Mouse (Mus musculus) heart, postnatal 25 days (tissue): ENCODE data around the gene Lcn10. TPM values are rescaled to one million over a fixed set of nuclear protein-coding genes. Genes with fewer than 3 reads are reported as not detected.
"Not testable (repeated sequence)": the region's sequence is repeated elsewhere in the genome, so short reads cannot be mapped to it uniquely, and the experiment has no call there.

Experiments used
- DNase-seq: peaks from one replicate; pipeline ENCODE4 v3.0.0; 2022; ENCODE audit warnings: low spot score
- intact Hi-C: fragments of 180-260 bp; cut with DNase I; formaldehyde crosslinking; loops from one replicate; pipeline ENCODE4 v1.15.1; 2025
- total RNA-seq, 2 experiments: library from RNA; stranded (reverse); gene quantifications; 2 replicates each; pipeline ENCODE4 v1.2.3; 2021

Lcn10 gene
- not detected for total RNA-seq

DNA sequence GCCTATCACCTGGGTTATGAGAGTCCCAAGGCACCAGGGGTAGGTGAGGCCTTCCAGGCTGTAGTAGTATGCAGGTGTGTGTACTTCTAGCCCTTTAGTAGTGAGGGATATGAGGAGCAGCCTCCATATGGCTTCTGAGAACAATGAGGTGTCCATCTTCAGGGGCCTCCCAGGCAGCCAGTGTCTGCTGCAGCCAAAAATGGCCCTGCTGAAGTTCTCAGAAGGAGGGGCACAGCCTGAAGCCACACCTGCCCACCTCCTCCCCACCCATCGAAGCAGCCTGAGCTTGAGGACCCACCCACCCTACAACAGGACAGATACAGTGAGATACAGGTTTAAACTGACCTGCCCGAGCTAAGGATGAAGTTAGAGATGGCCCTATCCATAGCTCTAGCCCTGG, at the start of gene Lcn10:
Gene Lcn10, plus strand, starts transcription at position 301 of the 400 bp plus-strand sequence.
- DNase-seq: no peak
- intact Hi-C loops: no loop called here

DNA sequence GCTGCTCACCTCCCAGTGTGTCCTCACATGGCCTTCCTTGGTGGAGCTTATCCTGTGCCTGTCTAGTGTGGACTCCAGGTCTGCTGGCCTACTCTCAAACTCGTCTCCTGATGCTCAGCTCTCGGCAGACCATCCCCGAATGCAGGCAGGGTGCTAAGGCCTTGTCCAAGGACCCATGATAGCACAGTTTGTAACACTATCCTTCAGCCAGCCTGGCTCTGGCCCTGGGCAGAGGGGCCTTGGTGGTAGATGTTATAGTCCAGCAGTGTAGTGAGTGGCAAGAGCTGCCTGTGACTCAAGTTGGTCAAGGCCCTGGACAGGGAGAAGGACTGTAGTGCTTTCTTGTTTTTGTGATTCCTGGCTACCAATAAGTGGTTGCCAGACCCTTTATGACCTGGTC, 48.9 kb upstream of the Lcn10 start:
- no peak for DNase-seq
- intact Hi-C loops: no loop called here

DNA sequence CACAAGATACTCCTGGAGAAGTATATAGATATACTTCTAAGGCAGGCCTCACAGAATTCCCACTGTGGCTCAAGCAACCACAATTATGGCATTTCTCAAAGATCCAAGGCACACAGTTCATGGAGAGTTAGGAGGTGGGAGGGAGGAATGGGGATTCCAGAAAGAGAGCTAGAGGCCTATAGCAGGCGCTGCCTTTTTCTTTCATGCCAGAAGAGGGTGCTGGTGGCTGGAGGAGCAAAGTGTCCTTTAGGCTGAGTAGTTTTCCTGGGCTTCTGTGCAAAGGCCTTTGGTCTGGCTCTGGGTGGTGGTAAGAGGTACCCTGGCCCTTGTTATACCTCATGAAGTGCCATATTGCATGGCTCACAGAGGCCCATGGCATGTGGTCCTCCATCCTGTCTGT, 48.5 kb upstream of the Lcn10 start:
- intact Hi-C loops: no loop called here
- no peak for DNase-seq

DNA sequence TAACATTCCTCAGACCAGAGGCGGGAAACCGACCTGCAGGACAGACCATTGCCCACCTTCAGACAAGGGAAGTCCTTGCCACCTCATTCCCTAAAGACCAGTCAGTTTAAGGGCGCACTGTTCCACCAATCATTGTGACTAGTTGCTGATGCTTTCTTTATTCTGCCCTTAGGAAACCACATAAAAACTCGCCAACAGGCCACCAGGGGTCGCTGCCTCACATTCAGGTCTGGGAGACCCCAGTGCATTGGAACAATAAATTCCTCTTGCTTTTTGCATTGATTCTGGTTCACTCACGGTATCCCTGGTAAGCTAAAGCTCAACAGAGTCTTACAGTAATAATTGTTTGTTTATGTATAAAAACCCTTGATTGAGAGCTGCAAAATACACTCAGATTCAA, 42.6 kb upstream of the Lcn10 start:
- intact Hi-C loops: no loop called here
- no peak for DNase-seq

DNA sequence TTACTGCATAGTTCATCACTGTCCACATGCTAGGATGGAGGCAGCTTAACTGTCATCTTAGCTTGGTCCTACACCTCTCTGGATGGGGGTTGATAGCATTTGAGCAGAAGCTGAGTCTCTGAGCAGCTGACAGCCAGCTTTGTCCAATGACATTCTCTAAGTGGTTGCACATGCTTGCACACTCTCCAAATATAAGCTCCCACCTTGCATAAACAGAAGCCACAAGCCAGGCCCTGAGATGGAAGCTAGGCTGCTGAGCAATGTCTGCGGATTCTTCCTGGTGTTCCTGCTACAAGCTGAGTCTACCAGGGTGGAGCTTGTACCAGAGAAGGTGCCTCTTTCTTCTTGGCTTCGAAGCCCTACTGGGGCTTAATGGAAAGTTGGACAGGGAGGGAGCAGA, 29.6 kb upstream of the Lcn10 start, which contains the start of gene Lcn8:
Gene Lcn8, plus strand, starts transcription at position 219 of the 400 bp plus-strand sequence.
- intact Hi-C loops: no loop called here
- no peak for DNase-seq

DNA sequence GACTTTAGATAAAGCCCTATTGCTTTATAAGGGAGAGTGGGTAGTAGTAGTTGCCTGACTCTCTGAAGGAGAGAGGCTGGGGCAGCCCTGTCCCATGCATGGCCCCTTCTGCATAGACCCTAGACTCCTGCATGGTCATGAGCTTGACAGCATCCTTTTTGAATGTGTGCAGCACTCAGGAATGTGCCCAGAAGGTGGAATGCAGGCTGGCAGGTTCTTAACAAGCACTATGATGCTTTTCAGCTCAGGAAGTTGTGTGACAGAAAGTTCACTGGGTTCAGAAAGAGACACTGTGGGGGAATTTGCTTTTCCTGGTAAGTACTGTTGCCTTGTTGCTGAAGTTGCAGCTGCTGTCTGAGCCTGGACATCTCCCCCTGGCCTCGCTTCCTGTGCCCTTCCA, 28.0 kb upstream of the Lcn10 start:
- DNase-seq: no peak
- intact Hi-C loops: no loop called here

DNA sequence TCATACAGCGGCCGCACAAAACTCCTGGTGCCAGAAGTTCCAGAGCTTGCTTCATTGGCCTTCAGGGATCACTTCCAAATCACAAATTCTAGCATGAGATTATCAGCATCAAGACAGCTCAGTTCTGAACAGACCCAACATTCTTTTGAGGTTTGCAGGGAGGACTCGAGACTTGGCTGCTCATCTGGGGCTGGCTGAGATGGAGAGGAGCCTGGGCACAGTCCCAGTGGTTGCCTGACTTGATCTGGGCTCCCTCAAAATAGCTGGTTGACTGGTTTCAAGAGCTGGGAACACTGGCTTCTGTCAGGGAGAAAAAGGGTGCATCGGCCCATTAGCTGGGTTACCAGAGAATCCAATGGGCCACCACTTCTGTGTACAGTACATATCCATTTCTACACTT, 25.8 kb upstream of the Lcn10 start:
- intact Hi-C loops: no loop called here
- no peak for DNase-seq

DNA sequence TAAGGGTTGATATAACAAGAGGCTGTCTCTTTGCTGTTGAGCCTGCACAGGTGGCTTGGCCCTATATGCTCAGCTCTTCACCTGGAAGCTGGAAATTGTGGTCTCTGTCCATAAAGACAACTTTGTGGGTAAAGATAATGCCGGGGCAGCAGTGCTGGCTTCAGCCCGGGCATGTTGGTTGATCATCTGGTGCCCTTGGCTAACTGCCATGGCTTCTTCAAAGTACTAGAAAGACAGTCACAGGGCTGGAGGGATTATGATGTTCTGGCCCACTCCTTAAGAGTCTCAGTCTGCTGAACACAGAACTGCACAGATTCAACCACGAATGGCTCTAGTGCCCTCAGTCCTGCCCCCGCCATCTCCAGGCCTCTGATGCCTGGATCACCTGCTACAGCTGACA, 25.3 kb upstream of the Lcn10 start:
- no peak for DNase-seq
- intact Hi-C loops: no loop called here

DNA sequence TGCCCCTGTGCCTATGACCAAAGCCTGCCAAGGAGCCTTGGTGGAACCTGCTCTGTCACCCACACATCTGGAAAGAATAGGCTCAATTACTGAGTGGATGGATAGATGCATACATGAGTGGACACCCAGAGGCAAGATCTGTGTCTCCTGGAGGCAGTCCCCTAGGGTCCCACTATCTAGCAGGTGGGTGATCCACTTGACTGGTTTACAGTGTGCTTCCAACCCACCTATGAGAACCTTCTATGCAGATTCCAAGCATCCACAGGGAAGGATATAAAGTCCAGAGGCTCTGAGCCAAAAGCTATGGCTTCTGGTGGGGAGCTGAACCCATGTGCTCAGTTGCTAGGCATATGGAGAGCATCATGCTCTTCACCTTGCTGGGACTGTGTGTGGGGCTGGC, 24.9 kb upstream of the Lcn10 start, which contains the start of gene Lcn5:
Gene Lcn5, plus strand, starts transcription at position 301 of the 400 bp plus-strand sequence.
- intact Hi-C loops: no loop called here
- DNase-seq: no peak

DNA sequence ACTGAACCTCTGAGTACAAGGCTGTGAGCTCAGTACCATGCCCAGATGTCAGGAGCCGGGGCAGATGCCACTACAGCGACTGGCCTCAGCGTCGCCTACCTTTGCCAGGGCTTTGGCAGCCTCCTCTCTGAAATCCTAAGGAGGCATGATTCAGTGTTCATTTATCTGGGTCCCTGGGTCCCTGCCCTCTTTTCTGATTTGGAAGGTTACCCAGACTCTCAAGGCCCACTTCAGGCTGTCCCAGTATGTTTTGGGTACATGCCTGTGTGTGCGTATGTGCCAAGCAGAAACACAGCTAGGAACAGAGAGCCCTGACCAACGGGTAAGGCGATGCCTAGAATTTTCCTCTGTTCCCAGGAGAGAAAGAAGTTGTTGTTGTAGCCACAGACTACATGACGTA, 22.2 kb upstream of the Lcn10 start:
- intact Hi-C loops: no loop called here

DNA sequence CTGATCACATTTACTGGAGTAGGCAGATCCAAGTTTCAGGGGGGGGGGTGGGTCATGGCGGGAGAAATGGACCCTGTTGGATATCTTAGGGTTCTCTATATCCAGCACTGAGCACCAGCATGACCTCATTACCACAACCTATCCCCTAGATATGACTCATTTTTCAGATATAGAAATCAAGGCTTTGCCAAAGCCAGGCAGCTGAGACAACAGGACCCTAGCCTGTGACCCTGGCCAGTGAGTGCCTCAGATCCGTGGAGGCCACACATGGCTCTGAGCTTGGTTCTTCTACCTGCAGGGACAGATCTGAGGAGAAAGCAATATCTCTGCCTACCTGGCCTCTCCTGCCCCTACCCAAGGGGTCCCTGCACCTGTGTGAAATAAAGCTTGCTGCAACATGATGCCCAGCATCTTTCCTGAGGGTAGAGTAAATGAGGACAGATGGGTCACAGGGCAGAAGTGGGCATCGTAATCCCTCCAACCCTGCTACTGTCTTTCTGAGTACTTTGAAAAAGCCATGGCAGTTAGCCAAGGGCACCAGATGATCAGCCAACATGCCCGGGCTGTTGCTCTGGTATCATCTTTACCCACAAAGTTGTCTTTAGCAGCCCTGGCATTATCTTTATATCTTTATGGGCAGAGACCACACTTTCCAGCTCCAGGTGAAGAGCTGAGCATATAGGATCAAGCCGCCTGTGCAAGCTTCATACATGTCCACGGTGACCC, 21.1 kb upstream of the Lcn10 start:
- DNase-seq: no peak
- intact Hi-C loops: no loop called here

More for the DNA sequence above, 22.2 kb upstream of the Lcn10 start:
- no peak for DNase-seq

DNA sequence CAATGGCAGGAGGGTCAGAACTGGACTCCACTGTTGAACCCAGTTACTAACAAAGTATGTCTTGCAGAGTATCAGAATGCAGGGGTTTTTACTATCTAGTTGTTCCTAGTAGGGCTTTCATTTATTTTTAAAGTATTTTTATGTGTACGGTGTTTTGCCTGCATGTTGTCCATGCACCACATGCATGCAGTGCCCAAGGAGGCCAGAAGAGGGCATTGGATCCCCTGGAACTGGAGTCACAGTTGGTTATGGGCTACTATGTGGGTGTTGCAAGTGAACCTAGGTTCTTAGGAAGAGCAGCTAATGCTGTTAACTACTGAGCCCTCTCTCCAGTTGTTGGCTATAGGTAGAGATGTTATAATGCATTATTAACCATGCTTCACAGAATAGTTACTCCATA, 19.0 kb upstream of the Lcn10 start:
- no peak for DNase-seq
- intact Hi-C loops: no loop called here

DNA sequence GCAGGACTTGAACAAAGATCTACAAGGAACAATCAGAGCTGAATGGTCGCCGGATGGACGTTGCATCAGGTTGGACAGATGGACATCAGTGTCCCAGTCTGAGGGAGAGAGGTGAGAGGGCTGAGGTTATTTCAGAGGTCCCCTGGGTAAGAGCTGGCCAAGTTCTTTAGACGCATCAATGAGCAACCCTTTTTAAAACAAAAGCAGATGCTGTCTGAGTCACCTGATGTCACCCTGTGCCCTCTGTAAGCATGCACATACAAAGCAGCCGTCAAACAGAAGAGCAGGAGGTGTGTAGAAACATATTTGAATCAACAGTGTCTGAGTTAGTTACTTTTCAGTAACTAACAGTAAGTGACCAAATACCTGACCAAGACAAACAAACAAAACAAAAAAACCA, 18.4 kb upstream of the Lcn10 start:
- DNase-seq: no peak
- intact Hi-C loops: no loop called here

DNA sequence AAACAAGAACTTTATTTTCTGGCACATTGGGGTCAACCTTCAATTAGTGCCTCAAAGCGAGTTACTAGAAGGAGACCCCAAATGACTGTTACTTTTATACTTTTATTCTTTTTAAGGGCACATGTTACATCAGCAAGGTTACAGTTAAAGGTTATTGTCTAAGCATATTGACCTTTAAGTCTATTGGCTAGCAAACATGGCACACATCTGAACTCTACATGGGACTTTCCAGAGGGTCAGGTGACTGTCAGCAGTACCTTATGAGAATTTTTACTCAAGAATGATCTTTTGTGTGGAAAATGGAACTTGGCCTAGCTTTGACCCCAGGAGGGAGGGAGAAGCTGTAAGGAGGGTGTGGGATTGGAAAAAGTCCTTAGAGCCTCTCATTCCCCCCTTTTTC, 16.0 kb upstream of the Lcn10 start:
- DNase-seq: no peak
- intact Hi-C loops: no loop called here

DNA sequence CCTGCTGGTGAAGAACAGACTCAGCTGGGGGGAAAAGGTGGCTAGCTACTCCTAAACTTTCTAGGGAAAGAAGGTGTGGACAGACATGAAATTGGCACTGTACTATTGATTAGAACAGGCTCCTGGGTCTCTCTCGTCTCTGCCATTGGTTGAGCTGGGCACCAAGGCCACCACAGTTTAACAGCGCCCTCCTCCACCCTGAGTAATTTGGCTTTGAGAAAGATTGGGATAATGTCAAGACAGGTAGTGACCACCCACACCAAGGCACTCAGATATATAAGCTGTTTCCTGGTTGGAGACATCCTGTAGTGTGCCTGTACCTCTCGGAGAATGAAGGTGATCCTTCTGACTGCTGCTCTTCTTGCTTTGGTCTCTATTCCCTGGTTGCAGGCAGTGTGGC, 6.0 kb upstream of the Lcn10 start, which contains the start of gene Lcn6:
Gene Lcn6, plus strand, starts transcription at position 301 of the 400 bp plus-strand sequence.
- intact Hi-C loops: no loop called here
- no peak for DNase-seq

DNA sequence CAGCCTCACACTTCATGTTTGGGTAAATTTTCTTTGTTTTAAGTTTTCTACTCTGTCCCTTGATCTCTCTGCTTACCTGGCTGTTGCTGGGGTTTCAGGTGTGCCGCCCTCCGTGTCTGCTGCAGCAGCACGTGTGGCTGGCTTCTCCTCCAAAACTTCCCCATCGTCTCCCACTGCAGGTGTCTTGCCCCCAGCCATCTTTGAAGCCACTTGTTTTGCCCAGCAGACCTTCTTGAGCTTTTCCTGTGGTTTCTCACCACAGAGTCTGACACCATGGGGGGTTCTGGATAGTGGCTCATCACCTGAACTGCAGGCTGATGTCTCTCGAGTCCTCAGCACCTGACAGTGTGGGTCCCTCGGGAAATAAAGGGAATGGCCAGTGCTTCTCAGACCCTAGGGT, 3.0 kb upstream of the Lcn10 start:
- no peak for DNase-seq
- intact Hi-C loops: no loop called here

DNA sequence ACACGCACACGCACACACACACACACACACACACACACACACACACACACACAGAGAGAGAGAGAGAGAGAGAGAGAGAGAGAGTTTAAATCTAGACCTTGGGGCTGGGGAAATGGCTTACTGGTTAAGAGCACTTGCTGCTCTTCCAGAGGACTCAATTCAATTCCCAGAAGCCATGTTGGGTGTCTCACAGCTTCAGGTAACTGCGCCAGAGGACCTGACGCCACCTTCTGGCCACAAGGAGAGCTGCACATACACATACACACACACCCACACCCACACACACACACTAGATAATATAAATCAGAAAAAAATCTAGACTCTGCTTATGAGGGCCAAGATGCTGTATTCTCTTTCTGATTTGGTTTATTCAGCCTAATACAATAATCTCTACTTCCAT, 4.4 kb downstream of the Lcn10 start:
- DNase-seq: no peak
- intact Hi-C loops: no loop called here

DNA sequence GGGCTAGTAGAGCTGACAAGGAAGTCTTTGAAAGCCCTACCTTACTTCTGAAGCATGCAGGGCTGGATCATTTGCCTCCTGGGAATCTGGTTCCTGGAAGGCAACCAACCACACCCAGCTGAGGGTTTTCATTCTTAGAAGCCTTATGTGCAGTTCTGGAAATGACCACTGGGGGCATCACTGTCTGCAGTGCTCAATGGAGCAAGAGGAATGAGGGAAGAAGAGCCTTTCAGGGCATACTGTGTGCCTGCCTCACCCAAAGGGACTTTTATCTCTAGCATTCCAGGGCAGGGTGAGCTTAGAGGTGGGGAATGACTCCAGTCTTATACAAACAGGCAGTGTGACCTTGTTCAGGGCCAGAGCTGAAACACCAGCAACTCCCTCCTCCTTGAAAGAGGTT, 12.1 kb downstream of the Lcn10 start:
- DNase-seq: peak; percentile 19
- intact Hi-C loops: loop anchor here (5.0 kb wide), 1 partner anchor 38 kb away; no protein-coding TSS in a partner anchor

DNA sequence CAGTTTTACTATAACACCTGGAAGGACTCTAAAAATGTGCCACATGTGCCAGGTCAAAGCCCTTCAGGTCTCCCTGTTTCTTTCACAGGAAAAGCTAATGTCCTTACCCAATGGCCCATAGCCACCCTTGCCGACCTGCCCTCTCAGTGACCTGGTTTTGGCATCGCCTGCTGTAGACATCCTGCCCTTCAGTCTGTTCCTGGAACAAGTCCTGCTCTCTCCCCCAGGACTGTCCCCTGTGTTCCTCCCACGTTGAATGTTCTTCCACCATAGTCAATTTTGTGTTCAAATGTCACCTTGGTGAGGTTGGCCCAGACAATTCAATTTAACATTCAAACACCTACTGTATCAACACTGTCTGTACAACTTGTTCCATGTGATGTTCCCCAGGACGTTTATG, 14.4 kb downstream of the Lcn10 start:
- no peak for DNase-seq
- intact Hi-C loops: loop anchor here (5.0 kb wide), 1 partner anchor 35 kb away; no protein-coding TSS in a partner anchor

DNA sequence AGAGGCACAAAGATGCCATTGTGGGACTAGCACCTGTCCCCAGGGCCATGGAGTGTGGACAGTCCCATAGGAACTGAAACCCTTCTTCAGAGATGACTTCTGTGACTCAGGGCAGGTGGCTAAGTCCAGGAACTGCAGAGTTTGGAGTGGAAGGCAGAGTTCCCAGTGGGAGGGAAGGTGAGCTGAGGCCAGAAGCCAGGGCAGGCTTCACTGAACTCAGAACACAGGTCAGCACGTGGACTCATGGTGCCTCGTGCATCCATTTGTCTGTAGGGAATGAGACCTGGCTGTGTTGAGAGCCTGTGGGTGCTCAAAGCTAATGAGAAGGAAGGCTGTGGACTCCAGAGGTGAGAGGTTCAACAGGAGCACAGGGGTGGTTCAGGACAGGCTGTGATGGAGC, 16.2 kb downstream of the Lcn10 start:
- intact Hi-C loops: loop anchor here (2.0 to 5.0 kb wide), 2 partner anchors 34 to 54 kb away; no protein-coding TSS in a partner anchor
- DNase-seq: no peak

DNA sequence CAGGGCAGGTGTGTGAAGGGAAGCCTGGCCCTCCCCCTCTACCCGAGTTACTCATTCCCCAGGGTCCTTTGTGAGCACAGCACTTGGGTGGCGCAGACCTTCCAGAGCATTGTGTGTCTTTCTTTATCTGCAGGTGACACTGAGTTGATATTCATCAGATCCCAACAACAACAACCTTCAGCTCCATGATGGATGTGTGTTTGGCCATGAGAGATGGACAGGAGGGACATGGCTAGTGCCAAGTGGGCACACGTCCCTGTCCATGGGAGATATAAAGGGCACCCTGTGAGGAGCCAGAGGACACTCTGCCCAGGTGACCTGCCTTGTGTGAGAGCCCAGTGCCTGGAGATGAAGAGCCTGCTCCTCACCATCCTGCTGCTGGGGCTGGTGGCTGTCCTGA, 17.2 kb downstream of the Lcn10 start, which contains the start of gene Obp2a:
Gene Obp2a, plus strand, starts transcription at position 301 of the 400 bp plus-strand sequence.
- intact Hi-C loops: loop anchor here (2.0 to 5.0 kb wide), 2 partner anchors 33 to 53 kb away; no protein-coding TSS in a partner anchor
- not testable (repeated sequence) for DNase-seq

DNA sequence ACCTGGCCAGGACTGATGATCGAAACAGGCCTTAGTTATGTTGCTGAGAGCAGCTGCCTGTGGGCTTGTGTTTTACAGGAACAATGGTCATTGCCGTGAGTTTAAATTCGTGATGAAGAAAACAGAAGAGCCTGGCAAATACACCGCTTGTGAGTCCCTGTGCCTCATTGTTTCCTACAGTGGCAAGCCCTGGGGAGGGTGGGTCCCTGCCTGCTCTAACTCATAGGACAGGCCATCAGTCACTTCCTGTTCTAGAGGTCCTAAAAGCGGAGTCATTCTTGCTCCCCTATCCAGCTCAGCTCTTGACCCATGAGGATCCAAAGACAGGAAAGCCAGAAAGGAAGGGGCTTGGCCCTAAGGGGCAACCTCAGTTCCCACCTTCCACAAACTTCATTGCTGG, 18.5 kb downstream of the Lcn10 start:
- no peak for DNase-seq
- intact Hi-C loops: no loop called here
